Comparison of ENCODE assay signal across 24 mouse cellular contexts in genomic region chr1:20216681-20217080, GRCm38 (mm10).
A peak's percentile ranks its signal among the peaks of the same experiment; 100 is the strongest.
DNase-seq lines count a peak whose midpoint lies in the region; ATAC-seq and TF ChIP-seq lines count a peak whose summit lies in the region.
"Had no signal": no experiment of that assay in that cellular context is flagged by ENCODE, and none has a peak within 500 bp of the region (broad histone marks: within the 10 kb centered on the region; RNA-seq: fewer than 3 reads in every experiment).

No protein-coding gene starts in this region.

- no peak overlapping the region for H3K4me2 ChIP-seq in embryonic facial prominence, embryonic 11.5 days (ENCODE audit: low read depth, low read length)
- H3K4me2 ChIP-seq in forebrain, postnatal 0 days (ENCODE audit: low read depth): no peak overlapping the region
- H3K4me2 ChIP-seq in embryonic facial prominence, embryonic 14.5 days (ENCODE audit: low read depth, low read length): no peak overlapping the region
- H3K4me2 ChIP-seq: embryonic facial prominence, embryonic 15.5 days; forebrain, embryonic 13.5 days; heart, embryonic 11.5 days; hindbrain, embryonic 14.5 days had no signal

- no peaks in the 10 kb centered on the region for H3K4me1 ChIP-seq in embryonic facial prominence, embryonic 11.5 days (ENCODE audit: control insufficient read depth, insufficient read depth, low read length)
- peaks cover 6% of the 10 kb centered on the region; the same call in 1 of the 2 replicates for H3K4me1 ChIP-seq in embryonic facial prominence, embryonic 10.5 days
- no peaks in the 10 kb centered on the region for H3K4me1 ChIP-seq in forebrain, postnatal 0 days (ENCODE audit: insufficient read depth)
- H3K4me1 ChIP-seq in forebrain, embryonic 10.5 days: no peaks in the 10 kb centered on the region
- H3K4me1 ChIP-seq in embryonic facial prominence, embryonic 14.5 days (ENCODE audit: control insufficient read depth, insufficient read depth, low read length): no peaks in the 10 kb centered on the region
- H3K4me1 ChIP-seq: embryonic facial prominence, embryonic 15.5 days; forebrain, embryonic 13.5 days had no signal

- no peaks in the 10 kb centered on the region for H3K27me3 ChIP-seq in embryonic facial prominence, embryonic 11.5 days (ENCODE audit: control insufficient read depth, insufficient read depth, low read length)
- no peaks in the 10 kb centered on the region for H3K27me3 ChIP-seq in embryonic facial prominence, embryonic 10.5 days (replicated peaks; ENCODE audit: low read depth, poor library complexity, severe bottlenecking)
- H3K27me3 ChIP-seq in forebrain, postnatal 0 days (ENCODE audit: insufficient read depth, low read length): no peaks in the 10 kb centered on the region
- H3K27me3 ChIP-seq in forebrain, embryonic 10.5 days (ENCODE audit: poor library complexity, severe bottlenecking): no peaks in the 10 kb centered on the region
- no peaks in the 10 kb centered on the region for H3K27me3 ChIP-seq in embryonic facial prominence, embryonic 14.5 days (replicated peaks; ENCODE audit: control insufficient read depth, insufficient read depth, low read length)
- H3K27me3 ChIP-seq: embryonic facial prominence, embryonic 15.5 days; forebrain, embryonic 13.5 days had no signal

- TF ChIP-seq CTCF in forebrain, postnatal 0 days (IDR thresholded peaks at IDR 0.05; ENCODE audit: low read depth): no peak

- H3K27ac ChIP-seq in embryonic facial prominence, embryonic 11.5 days (replicated peaks; ENCODE audit: low read depth, low read length): no peak overlapping the region
- no peak overlapping the region for H3K27ac ChIP-seq in embryonic facial prominence, embryonic 10.5 days (replicated peaks)
- no peak overlapping the region for H3K27ac ChIP-seq in forebrain, postnatal 0 days (ENCODE audit: low read depth, low read length)
- H3K27ac ChIP-seq in forebrain, embryonic 10.5 days: no peak overlapping the region
- H3K27ac ChIP-seq in embryonic facial prominence, embryonic 14.5 days (replicated peaks; ENCODE audit: low read depth, low read length): no peak overlapping the region
- H3K27ac ChIP-seq: embryonic facial prominence, embryonic 15.5 days; forebrain, embryonic 13.5 days; gastrocnemius, adult 2 months; hindbrain, embryonic 14.5 days; hindbrain, postnatal 0 days had no signal

- H3K9ac ChIP-seq in embryonic facial prominence, embryonic 11.5 days (replicated peaks; ENCODE audit: low read length): no peak overlapping the region
- no peak overlapping the region for H3K9ac ChIP-seq in forebrain, postnatal 0 days
- H3K9ac ChIP-seq in embryonic facial prominence, embryonic 14.5 days (ENCODE audit: low read depth, low read length): no peak overlapping the region
- H3K9ac ChIP-seq: embryonic facial prominence, embryonic 15.5 days; forebrain, embryonic 13.5 days; hindbrain, embryonic 14.5 days had no signal

- DNase-seq in embryonic facial prominence, embryonic 11.5 days (ENCODE audit: low spot score): peak; percentile 60
- DNase-seq in embryonic facial prominence, embryonic 10.5 days (ENCODE audit: low spot score): no peak
- DNase-seq in forebrain, postnatal 0 days: peak; percentile 7
- no peak for DNase-seq in forebrain, embryonic 10.5 days (ENCODE audit: extremely low spot score, low spot score)
- peak; percentile 33 for DNase-seq in embryonic facial prominence, embryonic 14.5 days (ENCODE audit: low spot score)
- no peak for DNase-seq in cerebellum, adult 8-10 months
- DNase-seq: adrenal gland, adult 2 months; adrenal gland, postnatal 14 days; cerebellum, adult 11-12 months; cerebellum, adult 9-10 months; cerebellum, postnatal 14 days; gastrocnemius, adult 2 months; gastrocnemius, postnatal 14 days; heart, adult 11 months; kidney, adult 18-20 months; kidney, adult 9 months had no signal

- WGBS in embryonic facial prominence, embryonic 11.5 days: 57% methylated on average over 1 of the region's 1 CpGs
- WGBS in embryonic facial prominence, embryonic 10.5 days: 55% methylated on average over 1 of the region's 1 CpGs
- WGBS in forebrain, postnatal 0 days: 35% methylated on average over 1 of the region's 1 CpGs
- 94% methylated on average over 1 of the region's 1 CpGs for WGBS in forebrain, embryonic 10.5 days
- 38% methylated on average over 1 of the region's 1 CpGs for WGBS in embryonic facial prominence, embryonic 14.5 days

- no peaks in the 10 kb centered on the region for H3K36me3 ChIP-seq in embryonic facial prominence, embryonic 11.5 days (replicated peaks; ENCODE audit: control insufficient read depth, insufficient read depth, low read depth, low read length)
- H3K36me3 ChIP-seq in embryonic facial prominence, embryonic 10.5 days (replicated peaks): no peaks in the 10 kb centered on the region
- no peaks in the 10 kb centered on the region for H3K36me3 ChIP-seq in forebrain, postnatal 0 days (ENCODE audit: insufficient read depth)
- H3K36me3 ChIP-seq in forebrain, embryonic 10.5 days (replicated peaks): no peaks in the 10 kb centered on the region
- no peaks in the 10 kb centered on the region for H3K36me3 ChIP-seq in embryonic facial prominence, embryonic 14.5 days (ENCODE audit: control insufficient read depth, insufficient read depth, low read length)
- H3K36me3 ChIP-seq: embryonic facial prominence, embryonic 15.5 days had no signal

- no peak overlapping the region for H3K4me3 ChIP-seq in embryonic facial prominence, embryonic 11.5 days (ENCODE audit: low read depth, low read length)
- H3K4me3 ChIP-seq in embryonic facial prominence, embryonic 10.5 days: no peak overlapping the region
- H3K4me3 ChIP-seq in forebrain, postnatal 0 days (ENCODE audit: low read depth, low read length): no peak overlapping the region
- H3K4me3 ChIP-seq in forebrain, embryonic 10.5 days: no peak overlapping the region
- no peak overlapping the region for H3K4me3 ChIP-seq in embryonic facial prominence, embryonic 14.5 days (ENCODE audit: low read depth, low read length)
- H3K4me3 ChIP-seq: embryonic facial prominence, embryonic 15.5 days; forebrain, embryonic 13.5 days; gastrocnemius, adult 2 months had no signal

- H3K9me3 ChIP-seq in embryonic facial prominence, embryonic 11.5 days (replicated peaks; ENCODE audit: control insufficient read depth, low read length): no peaks in the 10 kb centered on the region
- H3K9me3 ChIP-seq in embryonic facial prominence, embryonic 10.5 days: no peaks in the 10 kb centered on the region
- no peaks in the 10 kb centered on the region for H3K9me3 ChIP-seq in forebrain, postnatal 0 days (ENCODE audit: low read length)
- no peaks in the 10 kb centered on the region for H3K9me3 ChIP-seq in forebrain, embryonic 10.5 days
- H3K9me3 ChIP-seq in embryonic facial prominence, embryonic 14.5 days (ENCODE audit: control insufficient read depth, low read length): no peaks in the 10 kb centered on the region
- H3K9me3 ChIP-seq: embryonic facial prominence, embryonic 15.5 days; forebrain, embryonic 13.5 days had no signal

- no peak for ATAC-seq in embryonic facial prominence, embryonic 11.5 days (replicated peaks; ENCODE audit: insufficient number of reproducible peaks, low FRiP score, low TSS enrichment, low read depth)
- ATAC-seq in forebrain, postnatal 0 days: peak; percentile 77
- no peak for ATAC-seq in embryonic facial prominence, embryonic 14.5 days (ENCODE audit: low read depth)
- ATAC-seq: CD4-positive, CD25-positive, alpha-beta regulatory T cell, adult 4 months; forebrain, embryonic 13.5 days; hindbrain, postnatal 0 days; inflammation-experienced regulatory T-cells, adult 6 months; intestine, embryonic 16.5 days had no signal

Comparison
In these comparisons a context has a peak if more than half of its experiments do, and no peak if none do; other contexts are left out.
1. DNase-seq: peak in embryonic facial prominence, embryonic 11.5 days (single experiment), forebrain, postnatal 0 days (single experiment) and embryonic facial prominence, embryonic 14.5 days (single experiment); none in embryonic facial prominence, embryonic 10.5 days (single experiment), forebrain, embryonic 10.5 days (single experiment) and cerebellum, adult 8-10 months (single experiment).